Mouse (Mus musculus) adrenal gland, adult 2 months (tissue): ENCODE data around the gene Ap4e1. TPM values are rescaled to one million over a fixed set of nuclear protein-coding genes. Genes with fewer than 3 reads are reported as not detected.

Experiments
- DNase-seq: peaks from one replicate; pipeline ENCODE4 v3.0.0; 2021
- long read RNA-seq: library from polyadenylated mRNA; stranded (forward); transcript quantifications from one replicate; pipeline ENCODE4 v2.0.0, GENCODE M21; 2021
- polyA plus RNA-seq: library from polyadenylated mRNA; depleted of rRNA; stranded (reverse); fragments of >200 nt; gene quantifications from 2 replicates; pipeline ENCODE4 v1.2.3, GENCODE M21; 2012; rRNA removed
- total RNA-seq, 2 experiments: library from RNA; stranded (reverse); gene quantifications; 2 replicates each; pipeline ENCODE4 v1.2.3; 2021

Gene Ap4e1
- total RNA-seq (10 to 100 TPM in 1 of 2 experiments, 1 to 10 TPM in 1; 8.3 to 10.6 TPM), polyA plus RNA-seq (1.0 TPM in 2 replicates)
- long read RNA-seq, partial matches to known transcripts: 0 of 1 reads
- long read RNA-seq, other reads (novel, unspliced or antisense): 1 of 1 reads

DNA sequence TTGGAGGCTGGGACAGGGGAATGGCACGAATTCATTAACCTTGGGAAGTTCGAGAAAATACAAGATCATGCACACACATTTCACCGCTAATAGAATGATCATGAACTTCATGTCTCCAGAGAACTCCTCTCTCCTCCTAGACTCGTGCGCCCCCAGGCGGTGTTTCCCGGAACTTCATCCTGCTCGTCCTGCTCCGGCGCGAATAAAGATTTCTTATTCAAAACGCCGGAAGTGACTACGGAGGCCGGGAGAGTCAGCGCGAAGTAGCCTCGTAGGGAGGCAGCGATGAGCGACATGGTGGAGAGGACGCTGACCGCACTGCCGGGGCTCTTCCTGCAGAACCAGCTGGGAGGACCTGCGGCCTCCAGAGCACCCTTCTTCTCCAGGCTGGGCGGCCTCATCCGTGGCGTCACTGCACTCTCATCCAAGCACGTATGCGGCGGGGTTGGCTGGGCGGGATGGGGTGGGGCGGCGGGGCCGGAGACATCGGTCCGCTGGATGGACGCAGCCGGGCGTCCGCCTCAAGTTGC, at the start of gene Ap4e1:
Ap4e1 (plus strand) TSS at position 249 of the 530 bp plus-strand sequence.
- DNase-seq: peak; percentile 96

DNA sequence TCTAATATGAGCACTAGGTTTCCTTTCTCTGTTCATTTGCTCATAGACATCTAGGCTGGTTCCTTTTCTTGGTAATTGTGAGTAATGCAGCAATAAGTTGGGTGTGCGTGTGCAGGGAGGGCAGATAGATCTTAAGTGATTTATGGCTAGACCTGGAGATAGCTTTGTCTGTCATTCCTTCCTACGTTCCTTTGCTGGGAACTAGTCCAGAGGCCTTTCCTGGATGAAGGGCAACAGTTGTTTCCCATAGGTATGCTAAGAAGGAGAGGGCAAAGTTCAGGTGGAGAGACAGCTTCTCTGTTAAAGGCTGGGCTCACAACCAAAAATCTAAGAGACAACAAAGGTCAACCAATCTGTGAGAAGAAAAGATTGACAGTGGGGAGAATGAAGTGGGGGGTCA, 46.8 kb upstream of the Ap4e1 start:
- DNase-seq: no peak

DNA sequence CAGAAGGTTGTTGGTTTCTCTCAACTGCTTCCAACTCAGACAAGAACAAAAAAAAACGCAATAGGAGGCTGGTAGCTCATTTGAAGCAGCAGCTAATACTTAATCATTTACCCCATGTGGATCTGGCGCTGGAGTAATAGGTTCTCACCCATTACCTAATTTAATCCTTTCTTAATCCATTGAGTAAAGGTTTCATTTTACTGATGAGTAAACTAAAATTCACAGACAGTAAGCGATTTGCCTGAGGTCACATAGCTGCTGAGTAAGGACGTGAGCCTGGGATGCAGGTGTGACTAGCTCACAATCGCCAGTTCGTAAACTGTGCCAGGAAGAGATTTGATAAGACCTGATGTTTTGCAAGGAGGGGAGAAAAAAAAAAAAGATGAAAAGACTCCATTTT, 31.1 kb upstream of the Ap4e1 start:
- DNase-seq: no peak

DNA sequence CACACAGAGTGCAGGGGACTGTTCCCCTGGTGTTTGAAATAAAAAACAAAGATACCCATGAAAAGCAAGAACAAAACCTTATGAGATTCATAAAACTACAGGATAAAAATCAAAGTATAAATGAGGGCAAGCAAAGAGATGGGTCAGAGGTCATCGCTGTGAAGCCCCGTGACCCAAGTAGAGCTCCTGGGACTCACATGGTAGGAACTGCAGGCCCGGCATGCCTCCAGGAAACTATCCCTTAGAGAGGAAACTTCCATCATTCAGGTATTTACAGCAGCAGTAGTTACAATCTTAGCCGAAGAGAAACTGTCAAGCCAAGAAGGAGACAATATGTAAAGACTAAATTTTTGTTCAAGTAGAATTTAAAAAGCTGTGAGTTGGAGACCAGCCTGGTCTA, 25.3 kb upstream of the Ap4e1 start:
- DNase-seq: no peak

DNA sequence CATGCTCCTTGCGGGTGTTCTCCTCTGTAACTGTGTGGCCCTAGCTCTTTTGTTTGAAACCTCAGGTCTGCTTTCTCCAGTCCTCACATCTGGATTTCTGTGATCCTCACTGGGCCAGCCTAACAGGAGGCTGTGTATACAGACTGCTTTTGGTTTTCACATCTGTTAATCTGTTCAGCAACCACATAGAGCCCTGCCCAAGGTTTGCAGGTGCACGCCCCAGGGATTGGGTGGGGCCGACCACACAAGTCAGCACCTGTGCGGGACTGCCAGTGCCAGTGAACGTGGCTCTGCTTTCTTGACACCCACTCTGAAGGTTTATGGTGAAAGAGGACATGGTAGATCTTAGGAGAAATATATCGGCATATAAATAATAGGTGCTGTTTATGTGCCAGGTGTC, 18.6 kb upstream of the Ap4e1 start:
- no peak for DNase-seq

DNA sequence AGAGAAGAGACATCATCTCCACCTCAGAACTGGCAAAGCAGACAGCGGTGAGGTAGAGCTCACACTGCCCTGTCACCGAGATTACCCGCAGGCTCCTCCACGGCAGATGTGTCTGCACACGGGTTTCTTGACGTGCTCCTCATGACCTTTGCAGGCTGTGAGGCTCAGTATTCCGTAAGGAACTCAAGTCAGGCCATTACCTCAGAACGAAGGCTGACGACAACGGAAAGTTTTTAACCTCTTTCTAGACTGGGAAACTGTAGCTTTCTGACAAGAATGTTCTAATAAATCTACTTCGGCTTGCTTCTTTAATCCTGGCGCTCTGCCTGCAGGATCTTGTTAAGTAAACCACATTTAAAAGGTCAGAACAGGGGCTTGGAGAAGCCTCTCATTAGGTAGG, 15.8 kb upstream of the Ap4e1 start:
- DNase-seq: peak; percentile 47

DNA sequence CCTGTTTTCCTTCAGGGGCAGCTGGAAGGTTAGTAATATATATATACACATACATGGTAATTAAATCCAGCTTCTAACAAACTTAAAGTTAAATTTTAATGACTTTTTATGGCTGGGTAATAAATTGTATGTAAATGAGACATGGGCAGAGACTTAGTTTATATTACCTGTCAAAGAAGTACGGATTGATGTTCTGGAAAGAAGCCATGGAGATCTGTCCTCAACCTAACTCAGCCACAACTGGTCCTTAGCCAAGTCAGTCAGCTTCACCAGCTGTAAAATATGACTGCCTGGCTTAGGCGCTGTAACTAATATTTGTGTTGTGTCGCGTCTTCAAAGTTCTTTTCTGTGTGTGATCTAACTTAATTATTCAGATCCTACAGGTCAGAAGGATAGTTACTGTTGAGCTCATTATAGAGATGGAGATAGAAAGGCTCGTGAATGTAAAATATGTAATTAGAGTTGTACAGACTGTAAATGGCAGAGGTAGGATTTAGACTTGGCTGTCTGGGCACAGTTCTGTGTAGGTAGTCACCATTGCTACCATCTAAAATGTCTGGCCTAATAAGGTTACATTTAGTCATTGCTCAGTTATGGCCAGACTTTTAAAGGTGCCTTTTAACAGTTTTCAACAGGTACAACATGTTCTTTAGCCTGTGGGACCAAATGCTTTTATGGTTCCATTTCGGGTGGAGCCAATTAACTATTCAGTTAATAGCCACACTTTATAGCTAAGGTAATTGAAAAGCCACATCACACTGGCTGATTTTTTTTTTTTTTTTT, 13.9 kb upstream of the Ap4e1 start:
- DNase-seq: no peak

DNA sequence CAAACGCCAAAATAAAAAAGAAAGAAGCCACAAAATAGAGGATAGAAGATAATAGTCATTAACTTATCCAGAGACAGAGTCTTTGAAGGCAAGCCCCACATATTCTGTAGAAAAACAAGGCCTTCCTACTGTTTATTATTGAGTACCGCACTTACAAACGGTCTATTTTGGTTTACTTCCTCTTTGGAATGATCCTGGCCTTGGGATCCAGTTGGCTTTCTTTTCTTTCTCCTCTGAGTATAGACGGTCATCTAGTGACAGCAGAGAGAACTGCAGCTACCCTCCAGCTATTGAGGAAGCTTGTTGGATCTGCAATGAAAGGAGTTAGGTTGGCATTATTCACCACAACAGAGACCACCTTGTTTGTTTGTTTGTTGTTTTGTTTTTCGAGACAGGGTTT, 11.8 kb upstream of the Ap4e1 start:
- DNase-seq: peak; percentile 73

DNA sequence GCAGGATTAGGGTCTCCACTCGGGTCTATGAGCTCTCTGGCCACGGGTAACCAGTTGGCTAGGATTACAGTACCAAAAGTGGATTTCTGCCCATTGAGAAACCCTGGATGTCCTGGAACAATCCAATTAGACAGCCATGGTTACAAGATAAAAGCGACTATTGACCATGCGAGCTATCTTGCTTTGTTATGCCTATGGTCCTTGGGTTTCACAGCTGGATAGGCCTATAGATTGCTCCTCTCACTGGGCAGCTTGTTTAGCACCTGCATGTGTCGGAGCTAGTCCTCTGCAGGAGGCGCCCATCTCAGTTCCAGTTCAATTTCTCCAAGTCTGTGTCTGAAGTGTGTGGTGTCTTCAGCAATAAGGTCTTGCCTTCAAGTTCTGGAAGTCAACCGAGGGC, 10.3 kb upstream of the Ap4e1 start:
- DNase-seq: no peak

DNA sequence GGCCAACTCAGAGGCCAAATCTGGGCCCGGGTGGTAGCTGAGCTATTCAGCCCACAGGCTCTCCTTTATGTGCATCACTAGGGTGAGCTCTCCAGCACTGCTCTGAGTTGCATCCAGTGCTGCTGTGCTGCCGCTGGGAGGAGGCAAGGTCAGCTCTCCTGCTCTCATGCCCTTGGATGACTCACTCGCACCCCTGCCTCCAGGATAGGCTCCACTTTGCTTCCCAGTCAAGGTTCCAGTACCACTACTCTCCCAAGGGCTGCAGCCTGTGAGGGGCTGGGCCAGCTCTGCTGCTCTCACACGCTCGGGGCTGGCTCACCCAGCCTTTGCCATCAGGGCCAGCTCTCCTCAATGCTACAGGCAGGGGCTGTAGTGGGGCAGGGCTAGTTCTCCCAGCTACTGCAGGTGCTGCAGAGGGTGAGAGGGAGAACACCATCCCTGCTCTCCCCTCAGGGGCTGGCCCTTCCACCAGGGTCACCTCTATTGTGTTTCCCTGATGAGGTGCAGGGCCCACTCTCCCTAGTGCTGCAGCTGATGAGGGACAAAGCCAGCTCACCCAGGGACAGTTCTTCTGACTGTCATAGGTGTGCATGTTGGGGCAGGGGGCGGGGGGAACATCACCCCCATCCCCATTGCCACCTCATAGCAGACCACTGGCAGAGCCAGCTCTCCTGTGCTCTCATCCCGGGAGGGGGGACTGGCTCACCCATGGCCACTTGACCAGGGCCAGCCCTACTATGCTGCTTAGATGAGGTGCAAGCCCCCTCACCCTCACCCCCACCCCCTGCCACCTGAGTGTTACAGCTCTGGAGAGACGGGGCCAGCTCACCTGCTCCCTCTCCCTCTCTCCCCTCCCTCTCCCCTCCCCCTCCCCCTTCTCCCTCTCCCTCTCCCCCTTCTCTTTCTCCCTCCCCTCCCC, 7.9 kb upstream of the Ap4e1 start:
- peak; percentile 81 for DNase-seq

DNA sequence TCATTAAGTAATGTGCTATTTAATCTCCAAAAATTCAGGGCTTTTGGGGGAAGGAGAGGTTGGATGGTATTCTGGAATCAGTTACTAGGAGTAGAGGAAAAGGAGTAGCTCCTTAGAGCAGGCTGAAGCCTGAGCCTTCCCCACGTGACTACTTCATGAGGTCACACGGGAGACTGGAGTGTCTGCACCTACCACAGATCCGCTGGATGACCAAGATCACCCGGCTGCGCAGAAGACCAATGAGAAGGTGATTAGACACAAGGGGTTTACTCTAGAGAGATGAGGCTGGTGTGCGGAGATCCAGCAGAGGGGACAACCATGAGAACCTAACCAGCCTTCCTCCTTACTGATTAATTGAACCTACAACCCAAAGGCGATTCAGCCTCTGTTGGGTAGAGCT, 4.5 kb upstream of the Ap4e1 start:
- no peak for DNase-seq

DNA sequence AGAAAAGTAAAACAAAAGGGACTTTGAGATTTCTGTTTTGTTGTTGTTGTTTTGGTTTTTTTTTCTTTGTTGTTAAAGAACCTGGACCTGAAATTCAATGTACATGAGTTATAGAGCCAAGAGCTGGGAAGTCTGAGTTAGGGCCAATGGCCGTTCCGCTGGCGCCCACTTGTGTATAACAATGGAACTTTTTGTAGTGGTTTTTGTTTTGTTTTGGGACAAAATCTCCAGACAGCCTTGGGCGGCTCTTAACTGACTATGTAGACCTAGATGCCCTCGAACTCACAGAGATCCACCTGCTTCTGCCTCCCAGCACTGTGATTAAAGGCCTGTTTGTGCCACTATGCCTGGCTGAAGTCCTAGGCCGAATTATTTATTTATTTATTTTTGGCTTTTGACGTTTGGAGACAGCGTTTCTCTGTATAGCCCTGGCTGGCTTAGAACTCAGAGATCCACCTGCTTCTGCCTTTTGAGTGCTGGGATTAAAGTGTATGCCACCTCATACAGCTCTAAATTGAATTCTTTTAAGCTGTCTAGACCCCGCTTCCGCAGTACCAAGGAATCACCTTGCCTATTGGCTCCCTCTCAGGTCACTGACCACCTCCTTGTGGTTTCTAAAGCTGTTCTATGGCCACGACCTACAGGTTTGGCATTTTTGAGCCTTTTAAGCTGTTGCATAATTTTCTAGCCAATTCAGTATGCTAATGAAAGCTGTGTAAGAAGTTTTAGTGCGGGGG, 1.7 kb upstream of the Ap4e1 start:
- peak; percentile 66 for DNase-seq

DNA sequence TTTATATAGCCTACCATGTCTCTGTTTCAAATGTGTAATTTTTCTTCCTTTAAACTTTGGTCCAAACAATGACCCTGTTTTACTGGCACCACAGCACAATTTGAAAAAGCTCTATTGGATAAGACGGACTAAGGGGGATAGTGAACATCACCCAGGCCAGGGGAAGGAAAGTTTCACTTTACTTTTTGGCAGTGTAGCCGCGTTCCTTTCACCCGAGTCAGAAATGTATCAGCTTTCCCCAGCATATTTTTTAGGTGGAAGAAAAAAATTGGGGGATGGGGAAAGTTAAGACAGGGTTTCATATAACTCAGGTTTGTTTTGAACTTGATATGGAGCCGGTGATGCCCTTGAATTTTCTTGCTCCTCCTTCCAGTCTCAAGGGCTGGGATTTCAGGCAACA, 1.0 kb upstream of the Ap4e1 start:
- DNase-seq: peak; percentile 28

DNA sequence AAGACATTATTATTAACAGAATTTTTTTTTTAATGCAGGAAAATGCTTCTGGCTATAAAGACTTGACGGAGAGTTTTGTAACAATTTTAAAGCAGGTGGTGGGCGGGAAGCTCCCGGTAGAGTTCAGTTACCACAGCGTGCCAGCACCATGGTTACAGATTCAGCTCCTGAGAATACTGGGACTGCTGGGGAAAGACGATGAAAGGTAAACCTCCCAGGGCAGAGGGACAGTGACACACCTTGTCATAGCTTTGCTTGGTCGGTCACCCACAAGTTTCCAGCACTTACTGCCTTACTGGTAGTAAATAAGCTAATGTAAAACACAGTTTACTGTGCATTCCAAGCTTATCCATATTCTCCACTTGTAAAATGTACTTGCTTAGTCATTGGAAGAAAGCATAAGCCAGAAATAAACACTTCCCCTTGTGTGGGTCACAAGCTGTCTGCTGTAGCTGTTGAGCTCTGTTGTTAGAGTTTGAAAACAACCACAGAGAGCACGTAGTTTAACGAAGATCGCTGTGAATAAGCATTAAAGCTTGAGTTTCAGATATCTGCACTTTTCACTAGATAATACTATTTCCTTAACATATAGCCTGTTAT, 26.6 kb downstream of the Ap4e1 start:
- DNase-seq: no peak

DNA sequence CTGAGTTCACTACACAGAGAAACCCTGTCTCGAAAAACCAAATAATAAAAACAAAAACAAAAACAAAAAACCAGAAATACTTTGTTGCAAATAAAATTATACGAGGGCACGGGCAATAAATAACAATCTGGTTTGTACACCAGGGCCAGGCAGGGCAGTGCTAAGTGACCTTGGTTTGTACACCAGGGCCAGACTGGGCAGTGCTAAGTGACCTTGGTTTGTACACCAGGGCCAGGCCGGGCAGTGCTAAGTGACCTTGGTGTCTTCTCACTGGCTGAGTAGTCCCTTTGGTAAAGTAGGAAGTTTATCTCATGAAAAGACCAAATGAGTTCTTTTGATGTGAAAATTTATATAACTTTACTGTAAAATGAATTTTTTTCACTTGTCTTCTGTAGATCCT, 28.8 kb downstream of the Ap4e1 start:
- DNase-seq: peak; percentile 88

DNA sequence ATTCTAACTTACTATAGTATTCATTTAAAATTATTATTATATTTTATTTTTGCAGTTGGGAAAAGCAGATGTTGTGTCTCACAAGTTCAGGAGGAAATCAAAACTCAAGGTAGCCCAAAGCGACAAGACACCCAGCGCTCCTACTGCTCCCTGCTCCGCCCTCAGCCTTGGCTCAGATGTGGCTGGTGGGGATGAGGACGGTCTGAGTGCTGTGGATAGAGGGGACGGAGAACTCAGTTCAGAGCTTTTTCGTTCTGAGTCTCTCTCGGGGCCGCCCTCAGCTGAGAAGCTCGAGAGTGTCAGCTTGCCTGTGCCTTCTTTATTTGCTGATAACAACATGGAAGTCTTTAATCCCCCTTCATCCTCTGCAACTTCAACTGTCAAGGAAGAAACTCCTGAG, 53.0 kb downstream of the Ap4e1 start:
- no peak for DNase-seq

DNA sequence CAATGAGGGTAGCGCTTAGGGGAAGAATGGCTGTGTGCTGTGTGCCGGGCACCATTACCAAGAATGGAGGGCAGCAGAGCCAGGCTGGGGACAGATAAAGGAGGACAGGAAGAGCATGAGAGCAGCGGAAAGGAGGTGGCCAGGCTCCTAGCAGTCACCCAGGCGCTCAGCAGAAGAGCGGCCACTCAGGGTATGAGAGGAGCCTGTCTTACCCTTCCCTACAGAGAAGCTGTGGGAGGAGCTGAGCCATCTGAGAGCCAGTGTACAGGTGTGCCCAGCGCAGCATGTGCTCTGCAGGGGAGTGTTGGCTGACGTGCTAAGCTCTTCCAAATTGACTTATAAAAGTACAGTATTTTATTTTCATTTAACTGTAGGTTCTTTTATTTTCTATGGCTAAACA, 60.3 kb downstream of the Ap4e1 start:
- no peak for DNase-seq

DNA sequence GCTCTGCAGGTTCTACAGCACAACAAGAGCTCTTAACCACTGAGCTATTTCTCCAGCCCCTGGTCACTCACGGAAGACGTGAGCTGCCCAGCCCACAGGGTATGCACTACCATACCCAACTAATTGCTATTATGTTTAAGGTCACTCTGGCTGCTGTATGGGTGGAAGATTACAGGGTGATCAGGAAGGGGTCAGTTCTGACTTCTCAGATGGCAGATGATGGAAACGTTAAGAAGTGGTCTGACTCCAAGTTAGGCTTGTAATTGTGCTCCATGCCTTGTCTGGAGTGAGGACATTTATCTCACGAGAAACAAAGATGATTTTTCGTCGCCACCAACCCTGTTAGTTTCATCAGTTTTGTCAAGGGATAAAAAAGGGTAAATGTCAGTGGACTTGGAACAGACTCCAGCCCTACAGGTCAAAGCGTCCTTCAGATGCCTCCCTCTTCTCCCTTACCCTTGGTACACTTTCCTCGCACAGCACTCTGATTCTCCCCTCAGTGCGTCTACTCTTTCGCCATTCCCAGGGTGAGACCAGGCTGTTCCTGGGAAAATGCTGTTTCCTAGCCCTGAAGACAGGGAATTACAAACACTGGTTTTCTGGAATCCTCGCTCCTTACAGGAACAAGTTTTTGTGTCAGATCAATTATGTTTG, 61.4 kb downstream of the Ap4e1 start:
- DNase-seq: no peak

DNA sequence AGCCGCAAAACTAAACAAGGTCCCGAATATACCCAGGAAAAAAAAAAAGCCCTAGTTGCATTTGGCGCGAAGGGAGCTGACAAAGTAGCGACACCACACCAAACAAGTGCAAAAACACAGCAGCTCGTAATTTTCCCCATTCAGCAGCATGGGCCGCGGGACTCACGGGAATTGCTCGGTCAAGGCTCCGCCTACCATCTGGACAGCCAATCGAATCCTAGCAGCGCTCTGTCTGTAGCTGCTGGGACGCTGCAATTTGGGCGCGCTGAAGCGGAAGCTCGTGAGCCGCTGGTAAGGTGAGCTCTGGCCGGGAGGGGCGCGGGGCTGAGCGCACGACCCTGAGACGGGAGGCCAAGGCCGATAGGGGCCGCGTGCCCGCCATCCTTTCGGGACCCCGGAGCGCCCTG, 61.9 kb downstream of the Ap4e1 start, which contains the start of gene Blvra:
Blvra (plus strand) TSS at position 231 of the 407 bp plus-strand sequence.
- DNase-seq: peak; percentile 92

DNA sequence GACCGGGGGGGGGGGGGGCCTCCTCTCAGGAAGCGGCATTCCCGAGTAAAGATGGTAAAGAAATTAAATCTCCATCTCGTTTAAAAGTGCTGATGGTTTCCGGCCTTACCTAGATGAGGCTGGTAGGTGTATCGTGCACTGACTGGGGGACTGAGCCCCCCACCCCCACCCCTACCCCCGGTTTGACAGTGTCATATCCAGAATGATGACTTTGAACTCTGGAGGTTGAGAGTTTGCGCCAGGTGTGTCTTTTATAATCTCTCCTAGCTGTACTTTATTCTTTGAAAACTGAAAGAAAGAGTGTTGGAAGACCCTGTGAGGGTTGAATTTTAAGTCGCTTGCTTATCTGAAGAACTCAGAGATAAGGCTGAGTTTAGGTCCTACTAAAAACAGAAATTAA, 62.4 kb downstream of the Ap4e1 start:
- DNase-seq: no peak

DNA sequence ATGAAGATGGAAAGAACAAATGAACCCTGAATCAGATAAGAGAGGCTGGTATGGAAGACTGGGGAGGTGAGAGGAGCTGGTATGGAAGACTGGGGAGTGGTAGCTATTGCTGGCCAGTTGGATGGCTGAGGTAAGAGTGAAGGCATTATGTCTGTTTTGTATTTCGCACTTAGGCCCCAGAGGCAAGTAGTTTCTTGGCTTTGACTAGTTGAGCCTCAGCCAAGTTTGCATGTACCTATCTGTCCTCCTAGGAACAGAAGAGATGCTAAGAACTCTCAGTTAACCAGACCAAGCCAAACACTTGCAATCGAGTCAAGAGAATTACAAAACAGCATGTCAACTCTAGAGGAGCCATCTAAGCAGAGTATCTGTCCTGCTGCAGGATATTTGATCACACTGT, 65.6 kb downstream of the Ap4e1 start:
- DNase-seq: no peak
